Mouse (Mus musculus) C2C12 (cell line): ENCODE results near the gene Maff. TPM values are rescaled to one million over a fixed set of nuclear protein-coding genes. Genes with fewer than 3 reads are reported as not detected.

ENCODE experiments used
- H3K27me3 ChIP-seq: one replicate; pipeline ENCODE4 v1.6.1; 2011; ENCODE audit not compliant: control insufficient read depth, insufficient read depth, insufficient read length
- H3K36me3 ChIP-seq: one replicate; pipeline ENCODE4 v1.6.1; 2011; ENCODE audit not compliant: control insufficient read depth, insufficient read depth
- H3K4me3 ChIP-seq: one replicate; pipeline ENCODE4 v1.5.1; 2011; ENCODE audit warnings: mild to moderate bottlenecking, control low read depth; ENCODE audit not compliant: poor library complexity, insufficient read depth, severe bottlenecking
- H3K79me2 ChIP-seq: one replicate; pipeline ENCODE4 v1.6.1; 2011; ENCODE audit not compliant: control insufficient read depth, insufficient read depth
- H3K79me3 ChIP-seq: one replicate; pipeline ENCODE4 v1.6.1; 2011; ENCODE audit warnings: low read depth, control low read depth
- H3ac ChIP-seq: one replicate; pipeline ENCODE3; 2011; ENCODE audit warnings: low read depth; ENCODE audit not compliant: control insufficient read depth, insufficient read length
- CEBPB ChIP-seq: IDR thresholded peaks from one replicate; pipeline ENCODE4 v1.6.1; 2011; ENCODE audit warnings: low read depth, mild to moderate bottlenecking, control low read depth, moderate library complexity
- CTCF ChIP-seq: IDR thresholded peaks from one replicate; pipeline ENCODE4 v1.5.1; 2011; ENCODE audit not compliant: control insufficient read depth, insufficient read depth, insufficient read length
- FOSL1 ChIP-seq: IDR thresholded peaks from one replicate; pipeline ENCODE4 v1.8.0; 2011; ENCODE audit warnings: mild to moderate bottlenecking, low read length; ENCODE audit not compliant: poor library complexity, insufficient read depth, severe bottlenecking
- MAX ChIP-seq: IDR thresholded peaks from one replicate; pipeline ENCODE4 v1.6.1; 2011; ENCODE audit warnings: mild to moderate bottlenecking, control low read depth
- MYOD1 ChIP-seq: IDR thresholded peaks from one replicate; pipeline ENCODE4 v1.6.1; 2011; ENCODE audit warnings: low read depth; ENCODE audit not compliant: control insufficient read depth, insufficient read length
- MYOG ChIP-seq: IDR thresholded peaks from one replicate; pipeline ENCODE4 v1.6.1; 2011; ENCODE audit not compliant: control insufficient read depth, insufficient read length; ENCODE audit errors: extremely low read depth
- USF1 ChIP-seq: IDR thresholded peaks from one replicate; pipeline ENCODE4 v1.6.1; 2011; ENCODE audit warnings: low read depth, mild to moderate bottlenecking, control low read depth, moderate library complexity
- polyA plus RNA-seq: library from polyadenylated mRNA; unstranded; fragments of >200 nt; fragmentation: generic; extraction: Trizol; gene quantifications from one replicate; pipeline ENCODE4 v1.2.1, GENCODE M21; 2012; ENCODE audit warnings: missing spikeins

The Maff gene
- polyA plus RNA-seq, 1 experiment = 24.8 TPM

DNA sequence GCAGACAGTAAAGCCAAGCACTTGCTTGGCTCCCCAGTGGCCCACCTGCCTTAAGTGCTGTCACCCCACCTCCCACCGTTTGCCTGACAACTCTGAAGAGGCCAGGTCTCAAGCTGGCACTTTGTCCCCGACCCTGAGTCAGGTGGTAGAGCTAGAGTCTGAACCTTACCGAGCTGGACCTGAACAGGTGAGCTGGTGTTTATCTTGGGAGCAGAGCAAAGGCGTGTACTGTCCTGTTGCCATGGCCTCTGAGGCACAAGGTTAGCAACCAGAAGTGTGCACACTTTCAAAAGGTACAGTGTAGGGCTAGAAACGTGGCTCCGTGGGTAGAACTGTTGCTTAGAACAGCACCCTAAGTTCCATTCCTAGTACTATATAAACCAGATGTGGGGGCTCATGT is 41.8 kb downstream of the Maff start:
- no peak overlapping the region for H3ac ChIP-seq
- peaks cover 31% of the 10 kb centered on the region for H3K36me3 ChIP-seq
- no peaks in the 10 kb centered on the region for H3K27me3 ChIP-seq
- TF ChIP-seq FOSL1 (no peak), MAX (no peak), CEBPB (no peak), USF1 (no peak), MYOG (no peak), CTCF (no peak), MYOD1 (no peak)
- H3K79me2 ChIP-seq = peaks cover 73% of the 10 kb centered on the region
- H3K79me3 ChIP-seq = peaks cover 35% of the 10 kb centered on the region
- no peak overlapping the region for H3K4me3 ChIP-seq

DNA sequence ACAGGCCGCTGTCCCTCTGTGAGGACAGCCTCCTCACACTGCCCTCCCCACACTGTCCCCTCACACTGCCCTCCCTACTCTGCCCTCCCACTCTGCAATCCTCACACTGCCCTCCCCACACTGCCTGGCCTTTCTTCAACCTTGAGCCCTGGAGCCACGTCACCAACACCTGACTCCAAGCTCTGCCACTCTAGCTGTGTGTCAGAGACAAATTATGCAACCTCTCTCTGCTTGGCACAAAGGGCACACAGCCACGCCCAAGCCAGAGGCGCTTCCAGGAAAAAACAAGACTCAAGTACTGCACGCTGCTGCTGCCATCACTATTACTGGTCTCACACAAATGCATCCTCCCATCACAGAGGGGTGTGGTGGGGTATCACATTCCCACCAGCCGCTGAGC is 44.0 kb downstream of the Maff start:
- H3K79me2 ChIP-seq = peaks cover 75% of the 10 kb centered on the region
- H3ac ChIP-seq = no peak overlapping the region
- H3K4me3 ChIP-seq = no peak overlapping the region
- peaks cover 16% of the 10 kb centered on the region for H3K36me3 ChIP-seq
- TF ChIP-seq CTCF (no peak), USF1 (peak; percentile 14), MYOD1 (peak; percentile 14), FOSL1 (no peak), MAX (peak; percentile 65), CEBPB (peak; percentile 94)
- H3K27me3 ChIP-seq = no peaks in the 10 kb centered on the region
- peaks cover 26% of the 10 kb centered on the region for H3K79me3 ChIP-seq

DNA sequence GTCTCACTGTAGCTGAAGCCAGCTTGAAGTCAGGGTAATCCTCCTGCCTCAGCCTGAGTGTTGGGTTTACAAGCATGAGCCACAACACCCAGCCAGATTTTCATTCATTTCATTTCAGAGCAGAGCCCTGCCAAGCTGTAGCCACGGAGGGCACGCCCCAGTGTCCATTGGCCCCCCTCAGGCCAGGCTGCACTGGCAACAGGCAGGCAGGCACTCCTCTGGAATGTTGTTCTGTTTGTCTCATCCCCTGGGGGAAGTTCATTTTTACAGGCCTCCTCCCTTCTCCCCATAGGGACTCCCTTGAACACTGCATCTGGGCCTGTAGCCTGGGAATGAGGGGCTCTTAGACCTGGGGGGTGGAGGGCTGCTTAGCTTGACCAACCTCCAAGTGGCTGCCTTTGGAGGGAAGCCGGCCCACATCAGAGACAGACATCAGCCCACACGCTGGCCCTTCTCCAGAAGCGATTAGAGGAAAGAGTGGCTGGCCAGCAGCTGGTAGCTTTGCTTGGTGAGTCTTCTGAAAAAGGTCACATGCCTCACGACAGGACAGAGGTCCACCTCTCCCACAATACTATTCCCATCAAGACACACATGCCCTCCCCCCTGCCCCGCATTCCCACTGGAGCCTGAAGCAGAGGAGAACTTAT is 45.1 kb downstream of the Maff start:
- peaks cover 22% of the 10 kb centered on the region for H3K79me3 ChIP-seq

DNA sequence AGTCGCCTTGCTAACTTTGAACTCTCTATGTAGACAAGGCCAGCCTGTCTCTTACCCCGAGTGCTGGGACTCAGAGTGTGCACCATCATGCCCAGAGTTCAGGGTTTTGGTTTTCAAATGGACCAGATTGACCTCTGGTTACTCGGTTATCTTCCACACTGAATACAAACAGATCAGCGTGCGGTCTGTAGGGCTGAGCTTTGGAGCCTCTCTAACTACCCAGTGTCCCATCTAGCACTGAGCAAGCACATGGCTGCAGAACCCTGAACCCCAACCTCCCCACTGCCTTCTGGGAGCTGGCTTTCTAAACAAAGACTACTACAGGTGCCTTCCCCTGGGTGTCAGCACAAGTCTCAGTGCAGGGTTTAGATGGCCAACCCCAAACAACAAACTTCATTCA is 46.1 kb downstream of the Maff start:
- peaks cover 85% of the 10 kb centered on the region for H3K79me2 ChIP-seq
- H3K36me3 ChIP-seq = peaks cover 15% of the 10 kb centered on the region
- H3ac ChIP-seq = no peak overlapping the region
- TF ChIP-seq MAX = no peak
- no peak for TF ChIP-seq MYOD1
- TF ChIP-seq MYOG = no peak
- TF ChIP-seq USF1 = no peak
- no peak for TF ChIP-seq CTCF
- no peak for TF ChIP-seq FOSL1
- TF ChIP-seq CEBPB = no peak
- no peak overlapping the region for H3K4me3 ChIP-seq
- no peaks in the 10 kb centered on the region for H3K27me3 ChIP-seq
- peaks cover 20% of the 10 kb centered on the region for H3K79me3 ChIP-seq

More for the DNA sequence above, 45.1 kb downstream of the Maff start:
- no peaks in the 10 kb centered on the region for H3K27me3 ChIP-seq
- peaks cover 15% of the 10 kb centered on the region for H3K36me3 ChIP-seq
- TF ChIP-seq MYOD1 = peak; percentile 68
- TF ChIP-seq FOSL1 = no peak
- TF ChIP-seq USF1 = peak; percentile 85
- no peak for TF ChIP-seq CTCF
- TF ChIP-seq CEBPB = no peak
- no peak for TF ChIP-seq MYOG
- peak; percentile 77 for TF ChIP-seq MAX
- peaks cover 79% of the 10 kb centered on the region for H3K79me2 ChIP-seq
- no peak overlapping the region for H3K4me3 ChIP-seq
- H3ac ChIP-seq = no peak overlapping the region

DNA sequence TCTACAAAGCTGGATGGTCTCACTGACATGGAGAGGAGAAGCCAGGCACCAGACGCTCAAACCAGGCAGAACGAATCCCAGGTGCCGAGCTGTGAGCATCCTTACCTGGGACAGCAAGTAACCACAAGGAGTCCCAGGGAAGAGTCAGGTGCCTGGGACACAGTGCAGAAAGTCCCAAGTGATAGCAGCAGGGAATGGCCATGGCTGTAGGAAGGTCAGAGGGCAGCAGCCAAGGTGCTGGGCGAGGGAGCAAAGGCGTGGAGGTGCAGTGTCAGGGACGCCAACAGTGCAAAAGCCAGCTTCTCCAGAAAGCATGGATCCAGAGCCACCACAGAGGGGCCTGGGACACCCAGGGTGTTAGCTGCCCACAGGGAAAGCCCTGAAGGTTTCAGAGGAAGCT is 46.7 kb downstream of the Maff start:
- no peak for TF ChIP-seq CTCF
- no peak for TF ChIP-seq FOSL1
- TF ChIP-seq MYOD1 = no peak
- no peak for TF ChIP-seq MYOG
- no peak for TF ChIP-seq MAX
- TF ChIP-seq USF1 = no peak
- TF ChIP-seq CEBPB = no peak
- Histone ChIP-seq H3K4me3 (no peak overlapping the region), H3K36me3 (peaks cover 17% of the 10 kb centered on the region), H3K79me2 (peaks cover 88% of the 10 kb centered on the region), H3K27me3 (no peaks in the 10 kb centered on the region), H3ac (no peak overlapping the region), H3K79me3 (peaks cover 22% of the 10 kb centered on the region)

DNA sequence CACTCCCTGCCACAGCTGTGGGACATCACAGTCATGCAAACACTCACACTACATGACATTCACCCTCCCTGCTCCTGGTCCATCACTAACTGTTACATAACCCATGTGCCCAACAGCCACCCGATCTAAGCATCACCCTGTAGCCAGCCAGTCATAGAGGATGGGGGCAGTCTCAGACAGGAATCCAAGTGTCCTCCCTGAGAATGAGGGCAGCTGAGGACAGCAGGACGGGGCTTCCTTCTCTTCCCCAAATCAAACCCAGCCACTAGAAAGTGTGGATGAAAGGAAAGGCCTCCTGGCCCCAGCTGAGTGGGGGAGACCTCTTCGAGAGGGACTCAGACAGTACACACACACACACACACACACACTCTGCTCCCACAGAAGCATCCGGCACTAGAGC is 48.4 kb downstream of the Maff start:
- H3ac ChIP-seq = no peak overlapping the region
- H3K36me3 ChIP-seq = peaks cover 8% of the 10 kb centered on the region
- no peaks in the 10 kb centered on the region for H3K27me3 ChIP-seq
- TF ChIP-seq MYOG = no peak
- no peak for TF ChIP-seq FOSL1
- TF ChIP-seq CTCF = no peak
- TF ChIP-seq MYOD1 = no peak
- TF ChIP-seq MAX = no peak
- no peak for TF ChIP-seq USF1
- no peak for TF ChIP-seq CEBPB
- H3K79me3 ChIP-seq = peaks cover 30% of the 10 kb centered on the region
- peaks cover 88% of the 10 kb centered on the region for H3K79me2 ChIP-seq
- no peak overlapping the region for H3K4me3 ChIP-seq
